Mouse (Mus musculus) erythroblast, embryonic 14.5 days (primary cell): Measurements from ENCODE around the gene Ube2n.

Experiments used
- GATA1 ChIP-seq: IDR thresholded peaks from 2 replicates; pipeline ENCODE4 v1.6.1; 2012; ENCODE audit warnings: low read length, inconsistent platforms, mixed read lengths
- TAL1 ChIP-seq: IDR thresholded peaks from 3 replicates; pipeline ENCODE4 v1.6.1; 2012; ENCODE audit warnings: low read length, inconsistent platforms, mixed read lengths

GRCm38 (mm10) chr10:95567550-95567949 lies 52.6 kb downstream of the Ube2n start:
- no peak for TF ChIP-seq TAL1
- no peak for TF ChIP-seq GATA1
